Mouse (Mus musculus): Measurements from ENCODE around the gene Vamp2.
A peak's percentile ranks its signal among the peaks of the same experiment; 100 is the strongest.

Gene Vamp2

GRCm38 (mm10) chr11:69099177-69099914 lies 11.1 kb downstream of the Vamp2 start:
- no peak for DNase-seq (ENCODE audit: low spot score)

GRCm38 (mm10) chr11:69099915-69100345 lies 11.6 kb downstream of the Vamp2 start:
- peak; percentile 82 for DNase-seq (ENCODE audit: low spot score)

- no peak for DNase-seq (ENCODE audit: low spot score)
These were observed 12.5 kb downstream of the Vamp2 start for GRCm38 (mm10) chr11:69100639-69101360.

GRCm38 (mm10) chr11:69101604-69102402 lies 13.5 kb downstream of the Vamp2 start:
- DNase-seq (ENCODE audit: low spot score), result no peak

- no peak for DNase-seq (ENCODE audit: low spot score)
These were observed 14.1 kb downstream of the Vamp2 start for GRCm38 (mm10) chr11:69102403-69102725.

- DNase-seq (ENCODE audit: low spot score), result no peak
These were observed 14.8 kb downstream of the Vamp2 start for GRCm38 (mm10) chr11:69103121-69103520.

- no peak for DNase-seq (ENCODE audit: low spot score)
These were observed 15.5 kb downstream of the Vamp2 start for GRCm38 (mm10) chr11:69103531-69104435.

- no peak for DNase-seq (ENCODE audit: low spot score)
These were observed 16.2 kb downstream of the Vamp2 start for GRCm38 (mm10) chr11:69104487-69104886.

GRCm38 (mm10) chr11:69105227-69105626 lies 16.9 kb downstream of the Vamp2 start:
- DNase-seq (ENCODE audit: low spot score), result no peak

GRCm38 (mm10) chr11:69105796-69106195 lies 17.5 kb downstream of the Vamp2 start:
- no peak for DNase-seq (ENCODE audit: low spot score)

GRCm38 (mm10) chr11:69106299-69106698 lies 18.0 kb downstream of the Vamp2 start:
- no peak for DNase-seq (ENCODE audit: low spot score)

GRCm38 (mm10) chr11:69106842-69107241 lies 18.6 kb downstream of the Vamp2 start:
- no peak for DNase-seq (ENCODE audit: low spot score)

GRCm38 (mm10) chr11:69107676-69108075 lies 19.4 kb downstream of the Vamp2 start:
- DNase-seq (ENCODE audit: low spot score), result no peak

- no peak for DNase-seq (ENCODE audit: low spot score)
These were observed 19.9 kb downstream of the Vamp2 start for GRCm38 (mm10) chr11:69108223-69108622.

- DNase-seq (ENCODE audit: low spot score), result no peak
These were observed 21.0 kb downstream of the Vamp2 start for GRCm38 (mm10) chr11:69109032-69109900.

- DNase-seq (ENCODE audit: low spot score), result peak; percentile 87
These were observed 22.2 kb downstream of the Vamp2 start for GRCm38 (mm10) chr11:69110319-69111046.

GRCm38 (mm10) chr11:69111051-69111810 lies 22.9 kb downstream of the Vamp2 start:
- no peak for DNase-seq (ENCODE audit: low spot score)

GRCm38 (mm10) chr11:69111865-69112264 lies 23.6 kb downstream of the Vamp2 start:
- DNase-seq (ENCODE audit: low spot score), result no peak

GRCm38 (mm10) chr11:69114018-69114417 lies 25.7 kb downstream of the Vamp2 start:
- DNase-seq (ENCODE audit: low spot score), result no peak
